Mouse (Mus musculus) G1E (cell line): ENCODE data around the gene Tsga10ip. TPM values are rescaled to one million over a fixed set of nuclear protein-coding genes. Genes with fewer than 3 reads are reported as not detected.

Experiments used
- ATAC-seq: 2 replicates; pipeline ENCODE4 v1.8.0; 2016; ENCODE audit warnings: mild to moderate bottlenecking; ENCODE audit not compliant: insufficient number of reproducible peaks, poor library complexity, low FRiP score, severe bottlenecking; ENCODE audit errors: extremely low read depth
- DNase-seq: peaks from one replicate; pipeline ENCODE4 v3.0.0; 2012; ENCODE audit warnings: low spot score
- H3K27me3 ChIP-seq: 2 replicates; pipeline ENCODE4 v1.6.1; 2012; ENCODE audit warnings: mild to moderate bottlenecking, low read length, inconsistent platforms; ENCODE audit not compliant: insufficient read depth
- H3K36me3 ChIP-seq: replicated peaks from 2 replicates; pipeline ENCODE3; 2012; ENCODE audit warnings: mild to moderate bottlenecking, inconsistent platforms
- H3K4me1 ChIP-seq: 2 replicates; pipeline ENCODE4 v1.6.1; 2012; ENCODE audit warnings: low read depth, low read length, inconsistent platforms, mixed read lengths; ENCODE audit not compliant: insufficient read depth
- H3K4me3 ChIP-seq: 2 replicates; pipeline ENCODE4 v1.5.1; 2012; ENCODE audit warnings: low read depth, mild to moderate bottlenecking, inconsistent platforms, low read length, moderate library complexity, mixed read lengths
- H3K9me3 ChIP-seq: replicated peaks from 2 replicates; pipeline ENCODE4 v1.6.1; 2012; ENCODE audit warnings: inconsistent platforms
- CTCF ChIP-seq: IDR thresholded peaks from 2 replicates; pipeline ENCODE4 v1.5.1; 2012; ENCODE audit warnings: low read depth, low read length, inconsistent platforms, mixed read lengths
- GATA1 ChIP-seq: IDR thresholded peaks from 2 replicates; pipeline ENCODE4 v1.6.1; 2012; ENCODE audit warnings: borderline replicate concordance, low read length, inconsistent platforms, mixed read lengths
- GATA2 ChIP-seq: IDR thresholded peaks from 2 replicates; pipeline ENCODE4 v1.6.1; 2012; ENCODE audit warnings: low read depth, low read length, inconsistent platforms, borderline replicate concordance
- POLR2AphosphoS5 ChIP-seq: IDR thresholded peaks from 2 replicates; pipeline ENCODE4 v1.6.1; 2012; ENCODE audit warnings: low read depth, low read length, inconsistent platforms; ENCODE audit not compliant: insufficient replicate concordance
- TAL1 ChIP-seq: conservative IDR thresholded peaks from 2 replicates; pipeline ENCODE4 v1.6.1; 2012; ENCODE audit warnings: low read depth, low read length, inconsistent platforms, mixed read lengths
- polyA plus RNA-seq: library from polyadenylated mRNA; stranded (reverse); fragments of >175 nt; gene quantifications from 2 replicates; pipeline ENCODE4 v1.2.3, GENCODE M21; 2012
- total RNA-seq, 2 experiments: library from RNA; stranded (forward) in 1 of 2; stranded (reverse) in 1 of 2; fragments of 200-1000 nt in 1 of 2; fragments of >200 nt in 1 of 2; fragmentation: Nextera tagmentation in 1 of 2; gene quantifications; 2 replicates each; pipeline ENCODE4 v1.2.3; 2014 to 2017

Gene Tsga10ip
- total and polyA plus RNA-seq, 3 experiments, result 0.11 to 0.74 TPM; not detected in 1

- no peak for ATAC-seq
- H3K27me3 ChIP-seq, result peaks cover 45% of the 10 kb centered on the region
- TF ChIP-seq GATA2 (no peak), TAL1 (no peak), POLR2AphosphoS5 (no peak), GATA1 (no peak), CTCF (no peak)
Measured at GRCm38 (mm10) chr19:5444371-5444908, 42.1 kb upstream of the Tsga10ip start.

GRCm38 (mm10) chr19:5433951-5434350, 31.6 kb upstream of the Tsga10ip start:
- no peaks in the 10 kb centered on the region for H3K9me3 ChIP-seq
- peaks cover 26% of the 10 kb centered on the region for H3K27me3 ChIP-seq
- H3K4me1 ChIP-seq, result peaks cover 26% of the 10 kb centered on the region
- H3K36me3 ChIP-seq, result peaks cover 15% of the 10 kb centered on the region
- DNase-seq (no peak), ATAC-seq (no peak)
- peak overlapping the region; percentile 70; the same call in 1 of the 2 replicates for H3K4me3 ChIP-seq
- TF ChIP-seq TAL1 (no peak), CTCF (no peak), GATA1 (no peak), GATA2 (no peak), POLR2AphosphoS5 (no peak)

More at GRCm38 (mm10) chr19:5444371-5444908, 42.1 kb upstream of the Tsga10ip start:
- no peak for DNase-seq
- Histone ChIP-seq H3K9me3 (peaks cover 6% of the 10 kb centered on the region), H3K4me3 (no peak overlapping the region), H3K36me3 (peaks cover 1% of the 10 kb centered on the region), H3K4me1 (peaks cover 25% of the 10 kb centered on the region)

- Histone ChIP-seq H3K4me1 (peaks cover 28% of the 10 kb centered on the region), H3K27me3 (peaks cover 26% of the 10 kb centered on the region), H3K9me3 (no peaks in the 10 kb centered on the region), H3K4me3 (peak overlapping the region; percentile 70), H3K36me3 (peaks cover 21% of the 10 kb centered on the region)
- DNase-seq, result peak; percentile 52
- TF ChIP-seq GATA1, result no peak
- no peak for TF ChIP-seq POLR2AphosphoS5
- TF ChIP-seq CTCF, result no peak
- no peak for TF ChIP-seq TAL1
- no peak for TF ChIP-seq GATA2
- ATAC-seq, result peak; percentile 28; the same call in 1 of the 2 replicates
Measured at GRCm38 (mm10) chr19:5432992-5433852, 30.9 kb upstream of the Tsga10ip start.

GRCm38 (mm10) chr19:5431911-5432464, 29.7 kb upstream of the Tsga10ip start:
- no peaks in the 10 kb centered on the region for H3K9me3 ChIP-seq
- ATAC-seq (no peak), DNase-seq (no peak)
- H3K4me3 ChIP-seq, result no peak overlapping the region
- H3K36me3 ChIP-seq, result peaks cover 31% of the 10 kb centered on the region
- H3K4me1 ChIP-seq, result peaks cover 36% of the 10 kb centered on the region
- TF ChIP-seq GATA2, result no peak
- TF ChIP-seq POLR2AphosphoS5, result no peak
- no peak for TF ChIP-seq TAL1
- no peak for TF ChIP-seq GATA1
- peaks cover 21% of the 10 kb centered on the region for H3K27me3 ChIP-seq

GRCm38 (mm10) chr19:5430408-5430807, 28.1 kb upstream of the Tsga10ip start:
- peaks cover 44% of the 10 kb centered on the region for H3K36me3 ChIP-seq
- H3K9me3 ChIP-seq, result no peaks in the 10 kb centered on the region
- TF ChIP-seq GATA1, result no peak
- TF ChIP-seq CTCF, result no peak
- no peak for TF ChIP-seq TAL1
- TF ChIP-seq POLR2AphosphoS5, result no peak
- no peak for TF ChIP-seq GATA2
- H3K27me3 ChIP-seq, result peaks cover 16% of the 10 kb centered on the region
- H3K4me1 ChIP-seq, result peaks cover 50% of the 10 kb centered on the region
- DNase-seq (no peak), ATAC-seq (no peak)
- no peak overlapping the region for H3K4me3 ChIP-seq

- Histone ChIP-seq H3K4me1 (peaks cover 50% of the 10 kb centered on the region), H3K27me3 (peaks cover 11% of the 10 kb centered on the region), H3K36me3 (peaks cover 44% of the 10 kb centered on the region), H3K9me3 (no peaks in the 10 kb centered on the region), H3K4me3 (no peak overlapping the region)
- TF ChIP-seq TAL1 (no peak), GATA1 (no peak), CTCF (no peak), GATA2 (no peak), POLR2AphosphoS5 (no peak)
- ATAC-seq, result no peak
- no peak for DNase-seq
Measured at GRCm38 (mm10) chr19:5429806-5430205, 27.5 kb upstream of the Tsga10ip start.
